Mouse (Mus musculus) left cerebral cortex, postnatal 4 days (tissue): ENCODE data around the gene Prc1. TPM values are rescaled to one million over a fixed set of nuclear protein-coding genes. Genes with fewer than 3 reads are reported as not detected.
"Not testable (repeated sequence)": the region's sequence is repeated elsewhere in the genome, so short reads cannot be mapped to it uniquely, and the experiment has no call there.

Experiments
- DNase-seq: peaks from one replicate; pipeline ENCODE4 v3.0.0-alpha.2; 2022
- intact Hi-C: fragments of 180-260 bp; cut with DNase I; formaldehyde crosslinking; loops from one replicate; pipeline ENCODE4 v1.15.1; 2025
- total RNA-seq, 2 experiments: library from RNA; stranded (reverse); gene quantifications; 2 replicates each; pipeline ENCODE4 v1.2.3; 2021

The Prc1 gene
- total RNA-seq, 2 experiments from 2014 or later = 16.5 to 18.0 TPM

DNA sequence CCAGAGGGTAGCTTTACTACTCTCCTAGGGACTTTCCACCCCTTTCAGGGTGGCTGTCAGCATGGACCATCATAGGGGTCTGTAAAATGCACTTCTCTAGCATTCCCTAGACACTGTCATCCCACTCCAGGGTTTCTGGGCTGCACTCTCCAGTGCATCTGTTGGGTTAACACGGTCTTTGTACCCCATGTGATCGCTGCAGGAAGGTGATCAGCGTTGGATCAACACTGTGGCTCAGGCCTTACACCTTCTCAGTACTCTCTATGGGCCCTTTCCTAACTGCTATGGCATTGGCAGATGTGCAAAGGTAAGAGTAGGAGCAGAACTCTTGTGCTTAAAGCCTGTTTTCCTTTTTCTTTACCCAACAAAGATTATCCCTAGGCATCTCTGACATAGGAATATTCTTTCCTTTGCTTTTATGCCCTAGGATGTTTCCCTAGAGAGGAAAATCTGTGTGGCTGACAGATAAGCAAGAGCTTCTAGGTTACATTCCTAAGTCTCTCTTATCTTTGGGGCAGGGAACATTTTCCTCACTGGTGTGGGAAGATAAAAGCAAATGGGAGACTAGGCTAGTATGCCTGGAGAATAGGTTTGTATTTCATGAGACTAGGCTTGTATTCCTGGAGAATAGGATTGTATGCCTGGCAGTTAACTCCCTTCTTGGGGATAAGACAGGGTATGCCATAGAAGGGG is 10.9 kb upstream of the Prc1 start:
- no peak for DNase-seq
- intact Hi-C loops = no loop called here

DNA sequence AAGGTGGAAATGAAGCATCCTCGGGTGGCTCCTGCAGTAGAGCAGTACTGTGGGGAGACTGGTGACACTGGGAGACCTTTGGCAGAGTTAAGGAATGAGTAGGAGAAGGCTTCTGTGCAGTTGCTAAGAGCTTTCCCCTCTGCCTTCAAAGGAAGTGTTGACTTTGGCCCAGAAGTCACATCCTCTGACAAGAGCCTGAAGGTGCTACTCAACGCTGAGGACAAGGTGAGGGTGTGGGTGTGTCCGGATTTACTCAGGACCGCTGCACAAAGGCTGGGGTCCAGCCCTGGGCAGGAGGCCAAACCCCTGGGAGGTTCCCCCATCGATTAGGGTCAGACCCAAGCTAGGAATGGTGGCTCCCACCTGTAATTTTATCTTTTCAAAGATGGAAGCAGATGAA is 9.9 kb upstream of the Prc1 start:
- intact Hi-C loops = no loop called here
- DNase-seq = no peak

DNA sequence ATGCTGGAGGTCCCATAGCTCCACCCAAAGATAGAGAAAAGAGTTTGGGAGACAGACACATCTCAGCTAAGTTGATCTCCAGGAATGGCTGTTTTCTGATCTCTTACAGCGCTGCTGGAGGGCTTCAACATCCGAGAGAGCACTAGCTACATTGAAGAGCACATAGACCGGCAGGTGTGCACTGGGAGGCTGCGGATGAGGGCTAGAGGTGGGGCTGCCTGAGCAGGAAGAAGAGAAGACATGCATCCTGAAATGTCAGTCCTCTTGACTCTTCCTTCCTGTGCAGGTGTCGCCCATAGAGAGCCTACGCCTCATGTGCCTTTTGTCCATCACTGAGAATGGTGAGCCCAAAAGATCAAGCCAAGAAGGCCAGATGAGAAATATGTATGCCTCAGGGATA is 8.5 kb upstream of the Prc1 start:
- intact Hi-C loops = no loop called here
- no peak for DNase-seq

DNA sequence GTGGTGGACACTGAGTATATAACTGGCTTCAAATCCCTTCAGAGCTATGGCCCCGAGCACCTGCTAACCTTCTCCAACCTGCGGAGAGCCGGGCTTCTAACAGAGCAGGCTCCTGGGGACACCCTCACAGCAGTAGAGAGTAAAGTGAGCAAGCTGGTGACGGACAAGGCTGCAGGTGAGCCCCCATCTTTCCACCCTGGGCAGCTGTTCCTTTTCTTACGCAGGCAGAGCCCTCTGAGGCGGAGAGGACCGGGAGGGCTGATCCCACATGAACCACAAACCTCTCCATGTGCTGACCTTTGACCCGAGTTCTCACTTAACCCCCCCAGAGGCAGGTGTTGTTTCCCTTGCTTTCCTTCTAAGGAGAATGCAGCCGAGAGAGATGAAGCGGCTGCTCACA is 6.5 kb upstream of the Prc1 start:
- intact Hi-C loops = no loop called here
- DNase-seq = no peak

DNA sequence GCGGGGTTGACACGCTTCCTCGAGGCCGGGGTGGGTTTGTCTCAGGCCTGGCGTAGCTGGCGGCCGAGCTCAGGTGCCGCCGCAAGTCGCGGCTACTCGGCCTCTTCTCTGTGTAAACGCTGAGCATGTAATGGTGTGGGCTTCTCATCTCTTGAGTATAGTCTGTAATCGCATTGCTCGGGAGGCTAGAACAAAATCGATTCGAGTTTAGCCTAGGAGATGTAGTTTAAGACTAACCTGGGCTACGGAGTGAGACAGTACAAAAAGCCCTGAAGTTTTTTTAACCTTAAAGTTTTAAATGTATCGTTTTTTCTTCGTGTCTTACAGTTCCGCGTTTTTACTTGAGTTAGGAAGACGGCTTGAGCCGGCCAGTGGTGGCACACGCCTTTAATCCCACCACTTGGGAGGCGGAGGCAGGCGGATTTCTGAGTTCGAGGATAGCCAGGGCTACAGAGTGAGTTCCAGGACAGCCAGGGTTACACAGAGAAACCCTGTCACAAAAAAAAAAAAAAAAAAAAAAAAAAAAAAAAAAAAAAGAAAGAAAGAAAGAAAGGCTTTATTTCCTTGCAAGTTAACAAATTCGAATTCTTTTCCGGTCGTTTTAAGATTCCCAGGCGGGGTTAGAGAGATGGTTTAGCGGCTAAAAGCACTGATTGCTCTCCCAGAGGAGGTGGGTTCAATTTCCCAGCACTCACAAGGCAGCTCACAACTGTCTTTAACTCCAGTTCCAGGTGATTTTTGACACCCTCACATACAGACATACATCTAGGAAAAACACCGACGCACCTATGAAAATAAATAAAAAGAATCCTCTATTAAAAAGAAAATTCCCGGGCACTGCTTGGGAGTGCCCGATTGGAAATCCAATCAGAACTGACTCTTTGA is 756 bp downstream of the Prc1 start:
- intact Hi-C loops = no loop called here
- no peak for DNase-seq

DNA sequence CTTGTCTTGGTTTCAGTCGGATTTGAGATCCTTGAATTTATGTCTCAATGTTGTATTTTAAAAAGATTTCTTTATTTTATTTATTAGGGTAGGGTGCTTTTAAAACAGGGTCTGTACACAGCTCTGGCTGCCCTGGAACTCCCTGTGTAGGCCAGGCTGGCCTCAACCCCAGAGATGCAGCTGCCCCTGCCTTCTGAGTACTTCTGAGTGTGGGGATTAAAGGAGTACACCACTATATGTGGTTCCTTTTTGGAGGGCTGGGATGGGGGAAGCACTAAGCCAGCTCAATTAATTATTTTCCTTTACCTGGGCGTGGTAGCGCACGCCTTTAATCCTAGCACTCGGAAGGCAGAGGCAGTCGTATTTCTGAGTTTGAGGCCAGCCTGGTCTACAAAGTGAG is 2.2 kb downstream of the Prc1 start:
- no peak for DNase-seq
- intact Hi-C loops = no loop called here

DNA sequence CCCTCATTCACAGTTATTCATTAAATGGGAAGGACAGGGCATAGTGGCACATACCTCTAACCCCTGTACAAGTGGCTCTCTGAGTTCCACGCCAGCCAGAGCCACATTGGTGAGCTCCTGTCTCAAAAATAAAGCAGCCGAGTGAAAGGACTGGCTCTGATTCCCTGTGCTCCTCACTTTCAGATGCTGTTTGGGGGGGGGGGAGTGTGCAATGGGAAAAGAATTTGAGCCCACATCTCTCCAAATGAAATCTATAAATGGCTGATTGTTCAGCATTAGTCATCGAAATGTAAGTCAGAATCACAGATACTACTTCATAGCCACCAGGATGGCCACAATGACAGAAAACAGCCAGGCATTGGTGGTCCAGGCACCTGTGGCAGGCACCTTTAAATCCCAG is 2.8 kb downstream of the Prc1 start:
- intact Hi-C loops = no loop called here
- DNase-seq = no peak

DNA sequence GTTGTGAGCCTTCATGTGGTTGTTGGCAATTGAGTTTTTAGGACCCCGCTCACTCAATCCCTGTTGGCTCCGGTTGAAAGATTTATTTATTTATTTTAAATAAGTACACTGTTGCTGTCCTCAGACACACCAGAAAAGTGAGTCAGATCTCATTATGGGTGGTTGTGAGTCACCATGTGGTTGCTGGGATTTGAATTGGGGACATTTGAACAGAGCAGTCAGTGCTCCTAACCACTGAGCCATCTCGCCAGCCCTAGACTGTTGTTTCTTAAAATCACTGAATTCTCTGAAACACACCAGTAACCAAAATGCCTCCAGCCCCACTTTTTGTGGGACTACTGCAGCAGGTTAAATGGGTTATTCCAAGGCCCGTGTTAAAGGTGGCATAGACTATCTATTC is 4.5 kb downstream of the Prc1 start:
- intact Hi-C loops = no loop called here
- DNase-seq = no peak

DNA sequence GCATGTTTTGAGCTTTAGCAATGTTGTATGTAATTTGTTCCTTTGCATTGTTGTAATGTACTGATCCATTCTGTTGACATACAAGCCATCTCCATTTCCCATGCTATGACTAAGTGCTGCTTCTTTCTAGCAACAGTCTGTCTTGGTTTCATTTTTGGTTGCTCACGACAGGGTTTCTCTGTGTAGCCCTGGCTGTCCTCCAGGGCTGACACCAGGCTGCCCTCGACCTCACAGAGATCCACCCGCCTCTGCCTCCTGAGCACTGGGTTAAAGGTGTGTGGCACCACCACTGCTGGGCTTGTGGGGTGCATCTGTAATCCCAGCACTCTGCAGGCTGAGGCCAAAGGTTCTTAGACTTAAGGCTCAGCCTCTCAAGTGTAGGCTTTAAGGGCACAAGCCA is 5.3 kb downstream of the Prc1 start:
- intact Hi-C loops = no loop called here

DNA sequence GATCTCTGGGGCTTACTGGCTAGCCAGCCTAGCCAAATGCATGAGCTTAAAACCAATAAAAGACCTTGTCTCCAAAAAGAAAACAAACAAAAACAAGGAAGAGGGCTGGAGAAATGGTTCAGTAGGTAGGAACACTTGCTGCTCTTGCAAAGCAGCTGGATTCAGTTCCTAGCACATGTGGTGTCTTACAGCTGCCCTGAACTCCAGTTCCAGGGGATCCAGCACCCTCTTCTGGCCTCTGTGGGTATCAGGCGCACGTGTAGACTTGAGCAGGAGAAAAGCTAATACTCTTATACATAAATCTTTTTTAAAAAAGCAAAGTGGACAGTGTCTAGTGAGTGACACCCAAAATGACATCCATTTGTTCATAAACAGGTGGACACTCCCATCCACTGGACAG is 7.3 kb downstream of the Prc1 start:
- DNase-seq = no peak
- intact Hi-C loops = no loop called here

More for the DNA sequence above, 5.3 kb downstream of the Prc1 start:
- no peak for DNase-seq

DNA sequence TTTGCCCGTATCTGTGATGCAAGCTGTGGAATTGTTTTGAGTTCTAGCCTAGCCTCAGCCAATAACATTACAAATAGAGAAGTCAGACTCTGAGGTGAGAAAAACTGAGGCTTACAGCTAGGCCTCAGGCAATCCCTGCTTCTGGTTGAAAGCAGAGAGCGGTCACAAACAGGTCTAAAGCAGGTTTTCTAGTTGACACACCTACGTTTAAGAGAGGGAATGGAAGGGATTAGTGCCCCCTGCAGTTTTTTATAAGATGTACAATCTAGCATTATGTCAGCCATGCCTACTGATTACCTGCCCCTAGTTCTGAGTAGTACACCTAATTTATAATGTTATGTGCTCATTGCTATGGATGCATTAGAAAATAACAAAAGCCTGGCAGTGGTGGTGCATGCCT is 13.5 kb downstream of the Prc1 start:
- intact Hi-C loops = no loop called here
- DNase-seq = no peak

DNA sequence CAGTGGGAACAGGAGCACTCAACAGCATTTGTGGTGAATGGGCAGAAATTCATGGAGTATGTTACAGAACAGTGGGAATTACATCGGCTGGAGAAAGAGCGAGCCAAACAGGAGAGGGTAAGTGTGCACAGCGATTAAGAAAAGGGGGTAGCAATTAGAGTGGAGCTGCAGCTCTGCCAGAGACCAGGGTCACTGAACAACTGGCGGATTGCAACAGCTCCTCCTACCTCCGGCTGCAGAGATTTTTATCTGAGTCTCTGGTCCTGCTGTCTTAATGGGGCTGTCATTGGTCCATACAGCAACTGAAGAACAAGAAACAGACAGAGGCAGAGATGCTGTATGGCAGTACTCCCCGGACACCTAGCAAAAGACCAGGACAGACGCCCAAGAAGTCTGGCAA is 16.5 kb downstream of the Prc1 start:
- intact Hi-C loops = no loop called here
- DNase-seq = no peak

DNA sequence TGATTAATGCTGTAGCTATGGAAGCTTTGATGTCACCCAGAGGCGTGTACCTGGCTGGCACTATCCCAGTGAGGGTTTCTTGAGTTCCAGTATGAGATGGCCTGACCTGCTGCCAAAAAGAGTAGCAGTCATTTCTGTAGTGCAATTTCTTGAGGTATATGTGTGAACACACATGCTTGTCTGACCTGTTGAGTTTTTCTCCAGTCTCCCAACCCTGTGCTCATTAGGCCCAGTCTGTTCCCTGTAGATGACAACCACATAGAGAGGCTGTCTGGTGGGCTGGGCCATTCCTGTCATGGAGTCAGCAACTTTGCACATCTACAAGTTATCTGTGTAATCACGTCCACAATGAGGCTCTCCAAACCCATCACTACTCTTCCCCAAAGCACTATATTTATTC is 21.5 kb downstream of the Prc1 start:
- no peak for DNase-seq
- intact Hi-C loops = no loop called here

DNA sequence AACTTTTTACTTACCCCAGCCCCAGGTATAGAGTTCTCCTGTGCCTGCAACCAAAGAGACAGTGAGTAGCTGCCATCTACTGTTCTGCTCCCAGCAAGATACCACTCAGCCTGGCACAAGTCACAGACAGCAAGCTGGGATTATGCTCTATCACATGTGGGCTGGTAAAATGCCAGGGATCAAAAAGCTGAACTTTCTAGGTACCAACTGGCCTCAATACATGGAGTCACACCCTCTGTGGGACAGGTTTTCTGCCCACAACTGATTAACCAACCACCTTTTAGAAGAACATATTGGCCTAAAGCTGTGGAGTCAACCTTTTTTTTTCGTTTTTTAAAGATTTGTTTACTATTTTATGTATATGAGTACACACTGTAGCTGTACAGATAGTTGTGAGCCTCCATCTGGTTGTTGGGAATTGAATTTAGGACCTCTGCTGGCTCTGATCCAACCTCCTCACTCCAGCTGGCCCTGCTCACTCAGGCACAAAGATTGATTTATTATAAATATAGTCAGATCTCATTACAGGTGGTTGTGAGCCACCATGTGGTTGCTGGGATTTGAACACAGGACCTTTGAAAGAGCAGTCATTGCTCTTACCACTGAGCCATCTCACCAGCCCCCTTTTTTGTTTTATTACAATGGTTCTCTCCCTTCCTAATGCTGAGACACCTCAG is 23.3 kb downstream of the Prc1 start:
- DNase-seq = no peak
- intact Hi-C loops = no loop called here

DNA sequence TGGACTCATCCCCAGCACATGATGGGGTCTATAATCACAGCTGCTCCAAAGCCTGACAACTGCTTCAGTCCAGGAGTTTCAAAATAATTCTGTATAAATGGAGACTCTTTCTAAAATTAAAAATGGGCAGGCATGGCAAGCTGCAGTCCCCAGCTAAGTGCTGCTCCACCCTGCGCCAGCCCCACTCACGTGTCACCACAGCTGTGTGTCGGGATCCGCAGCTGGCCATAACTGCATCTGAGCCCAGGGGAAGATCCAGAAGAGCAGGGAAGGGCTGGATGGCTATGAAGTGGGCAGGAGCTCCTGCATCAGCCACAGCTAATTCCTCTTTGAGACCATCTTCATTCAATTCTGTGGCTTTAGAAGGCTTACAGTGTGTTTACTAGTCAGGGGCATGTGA is 24.4 kb downstream of the Prc1 start:
- intact Hi-C loops = no loop called here
- no peak for DNase-seq

DNA sequence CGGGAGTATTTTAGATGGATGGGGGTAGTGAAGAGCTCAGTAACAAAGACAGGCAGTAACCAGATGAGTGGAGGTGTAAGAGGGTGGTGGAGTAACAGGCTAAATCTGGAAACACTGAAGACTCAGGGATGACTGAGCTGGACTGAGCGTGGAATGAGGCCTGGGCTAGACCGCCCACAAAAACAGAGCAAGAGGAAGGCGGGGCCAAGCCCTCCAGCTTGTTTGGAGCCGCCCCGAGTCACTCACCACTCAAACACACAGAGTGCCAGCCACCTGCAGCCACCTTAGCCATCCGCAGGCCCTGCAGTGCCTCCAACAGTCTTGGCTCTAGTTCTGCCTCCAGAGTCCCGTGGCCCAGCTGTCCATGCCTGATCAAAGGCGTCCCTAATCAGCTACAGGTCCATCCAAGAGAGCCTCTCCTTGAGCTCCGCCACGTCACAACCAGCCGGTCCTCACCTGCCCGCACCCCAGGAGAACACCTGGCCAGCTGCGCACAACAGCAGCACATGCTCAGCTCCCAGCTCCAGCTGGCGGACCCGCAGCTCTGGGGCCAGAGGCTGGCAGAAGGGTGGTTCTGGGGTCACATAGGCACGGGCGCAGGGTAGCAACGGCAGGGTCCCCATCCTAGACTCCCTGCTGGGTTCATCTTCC is 25.7 kb downstream of the Prc1 start:
- no peak for DNase-seq
- intact Hi-C loops = no loop called here

DNA sequence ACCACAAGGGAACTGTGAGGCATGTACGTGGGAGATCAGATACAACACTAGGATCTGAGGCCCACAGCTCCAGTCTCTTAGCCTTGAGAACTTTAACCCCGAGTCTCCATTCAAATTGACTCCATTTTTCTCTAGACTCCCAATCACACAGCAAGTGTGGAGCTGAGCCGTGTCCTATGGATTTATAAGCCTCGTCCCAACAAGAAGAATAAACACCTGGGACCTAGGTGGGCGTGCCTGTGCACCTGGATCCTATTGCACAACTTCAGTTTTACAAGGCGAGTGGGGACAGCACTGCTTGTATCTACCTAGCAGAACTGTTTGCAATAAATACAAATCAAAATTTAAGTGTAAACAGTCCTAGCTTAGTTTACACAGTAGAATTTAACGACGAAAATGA is 29.1 kb downstream of the Prc1 start:
- no peak for DNase-seq
- intact Hi-C loops = no loop called here

DNA sequence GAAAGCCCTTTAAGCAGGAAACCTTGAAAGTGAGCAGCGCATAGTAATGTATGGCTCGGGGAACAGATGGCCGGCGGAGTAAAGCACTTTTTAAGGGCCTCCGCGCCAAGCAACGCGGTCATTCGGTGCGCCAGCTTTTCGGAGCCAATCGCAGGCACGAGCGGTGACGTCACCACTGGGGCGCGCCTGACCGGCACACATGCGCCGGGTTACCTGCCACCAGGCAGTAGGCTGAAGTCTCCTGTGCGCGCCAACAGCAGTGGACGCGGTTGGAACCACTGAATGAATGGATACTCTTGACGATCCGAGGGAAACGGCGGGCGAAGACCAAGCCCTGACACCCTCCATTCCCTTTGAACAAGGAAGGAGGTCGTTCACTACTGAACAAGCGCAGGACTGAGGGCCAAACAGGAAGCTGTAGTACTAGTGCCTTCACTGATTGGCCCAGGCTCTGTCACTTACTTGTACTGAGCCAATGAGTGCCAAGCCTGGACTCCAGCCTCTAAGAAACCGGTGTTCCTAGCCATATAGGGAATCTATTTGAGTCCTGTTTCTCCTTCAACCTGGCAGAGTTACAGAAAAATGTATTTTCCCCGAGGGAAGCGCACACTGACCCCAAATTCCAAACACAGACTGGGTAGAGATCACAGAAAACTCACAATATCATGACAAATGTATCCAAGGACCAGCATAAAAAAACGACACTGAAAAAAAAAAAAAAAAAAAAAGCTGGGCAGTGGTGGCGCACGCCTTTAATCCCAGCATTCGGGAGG is 30.0 kb downstream of the Prc1 start, which contains the start of gene Rccd1:
TSS of gene Rccd1 (minus strand) at position 412 of the 773 bp plus-strand sequence.
- DNase-seq = peak; percentile 96
- intact Hi-C loops = no loop called here

DNA sequence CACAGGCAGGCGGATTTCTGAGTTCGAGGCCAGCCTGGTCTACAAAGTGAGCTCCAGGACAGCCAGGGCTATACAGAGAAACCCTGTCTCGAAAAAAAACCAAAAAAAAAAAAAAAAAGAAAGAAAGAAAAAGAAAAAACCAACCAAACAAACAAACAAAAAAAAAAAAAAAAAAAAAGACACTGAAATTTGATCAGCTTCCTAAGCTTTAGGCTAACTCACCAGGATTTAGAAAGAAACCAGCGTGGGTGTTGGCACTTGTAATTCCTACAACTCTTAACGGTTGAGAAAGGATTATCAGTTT is 30.5 kb downstream of the Prc1 start:
- DNase-seq, intact Hi-C loops: not testable (repeated sequence)

DNA sequence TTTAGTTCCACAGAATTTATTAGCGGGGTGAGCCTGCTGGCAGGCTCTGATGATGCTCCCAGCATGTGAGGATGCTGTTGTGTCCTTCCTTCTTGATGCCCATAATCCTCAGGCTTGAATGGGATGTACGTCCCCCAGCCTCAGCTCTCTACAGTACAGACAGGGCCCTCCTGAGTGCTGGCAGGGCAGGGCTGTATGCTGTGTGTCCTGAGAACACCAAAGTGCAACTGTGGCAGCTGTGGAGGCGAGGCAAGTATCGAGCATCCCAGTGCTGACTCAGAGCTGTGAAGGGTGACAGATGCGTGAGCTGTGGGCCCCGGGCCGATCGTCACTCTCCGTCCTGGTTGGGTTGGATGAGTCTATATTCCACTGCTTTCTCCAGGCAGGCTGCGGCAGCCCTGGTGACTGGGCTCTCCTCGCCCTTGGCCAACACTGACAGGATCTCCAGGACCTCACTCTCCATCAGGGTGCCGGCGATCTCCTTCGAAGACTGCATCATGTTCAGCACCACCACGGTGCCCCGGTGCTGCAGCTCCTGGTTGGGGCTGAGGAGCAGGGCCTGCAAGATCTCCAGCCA is 31.1 kb downstream of the Prc1 start:
- DNase-seq = no peak
- intact Hi-C loops = no loop called here
